Mouse (Mus musculus): Measurements from ENCODE around the gene Cdhr3. TPM values are rescaled to one million over a fixed set of nuclear protein-coding genes. Genes with fewer than 3 reads are reported as not detected.

Cdhr3 gene
- polyA plus RNA-seq, 1 experiment from 2014 or later: 0.18 TPM

DNA sequence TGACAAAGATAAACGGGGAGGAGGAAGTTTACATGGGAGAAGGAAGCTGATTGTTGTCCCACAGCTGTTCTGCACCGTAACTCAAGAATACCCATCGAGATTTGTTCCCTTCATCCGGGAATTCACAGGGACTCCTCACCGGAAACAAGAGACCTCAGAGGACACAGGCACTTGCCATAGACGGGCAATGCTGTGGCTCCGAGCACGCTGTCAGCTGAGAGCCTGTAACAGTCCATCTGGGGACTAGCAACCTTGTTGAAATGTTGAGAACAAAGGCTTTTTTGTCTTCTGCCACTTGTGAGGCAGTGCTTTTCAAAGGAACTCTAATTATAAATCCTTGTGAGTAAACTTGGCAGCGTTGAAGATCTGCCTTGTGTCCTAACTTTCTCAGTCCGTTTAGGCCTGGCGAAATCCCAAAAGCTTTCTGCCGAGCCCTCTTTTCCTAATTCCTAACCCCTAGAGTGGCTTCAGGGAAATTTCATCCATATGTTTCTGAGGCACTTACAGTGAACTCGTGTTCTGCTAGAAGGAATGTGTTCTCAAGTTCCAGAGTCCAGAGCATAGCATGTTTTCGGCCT is 18.3 kb upstream of the Cdhr3 start:
- Histone ChIP-seq H3K4me2 (peak overlapping the region; percentile 32; the same call in 1 of the 2 replicates), H3K27me3 (replicated peaks) (no peaks in the 10 kb centered on the region), H3K9me3 (replicated peaks) (no peaks in the 10 kb centered on the region), H3K36me3 (no peaks in the 10 kb centered on the region), H3K9ac (no peak overlapping the region; the same call in 1 of the 2 replicates), H3K4me3 (no peak overlapping the region), H3K4me1 (replicated peaks) (peaks cover 12% of the 10 kb centered on the region), H3K27ac (ENCODE audit: poor library complexity, severe bottlenecking) (0 out of 2 replicates have a peak overlapping the region, but pooled peaks have one; percentile 23)
- no peak for ATAC-seq (ENCODE audit: insufficient number of reproducible peaks, low FRiP score)
- WGBS: 29% methylated on average over 14 of the region's 14 CpGs

DNA sequence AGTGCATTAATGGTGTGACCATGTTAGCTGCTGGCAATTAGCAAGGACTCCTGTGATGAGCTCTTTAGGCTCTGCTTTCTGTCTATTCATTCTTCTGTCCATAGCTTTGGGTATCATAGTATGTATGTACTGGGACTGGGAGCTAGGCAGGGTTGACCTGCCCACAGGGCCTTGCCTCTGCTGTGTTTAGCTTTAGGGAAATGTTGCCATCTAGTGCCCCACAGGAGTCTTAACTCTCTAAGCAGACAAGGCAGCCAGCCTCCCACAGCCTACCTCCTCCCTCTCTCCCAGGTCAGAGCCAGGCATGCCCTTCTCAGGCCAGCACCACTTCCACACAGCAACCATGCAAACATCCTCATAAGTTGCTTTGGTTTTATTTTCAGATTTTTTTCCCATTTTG is 16.9 kb upstream of the Cdhr3 start:
- H3K27me3 ChIP-seq (replicated peaks): no peaks in the 10 kb centered on the region; the same call in 1 of the 2 replicates
- no peaks in the 10 kb centered on the region for H3K36me3 ChIP-seq
- no peak overlapping the region for H3K27ac ChIP-seq (ENCODE audit: poor library complexity, severe bottlenecking)
- no peak overlapping the region for H3K4me3 ChIP-seq
- H3K9me3 ChIP-seq (replicated peaks): no peaks in the 10 kb centered on the region
- no peak overlapping the region for H3K4me2 ChIP-seq
- no peak for ATAC-seq (ENCODE audit: insufficient number of reproducible peaks, low FRiP score)
- no peak overlapping the region for H3K9ac ChIP-seq
- H3K4me1 ChIP-seq (replicated peaks): peaks cover 16% of the 10 kb centered on the region

GRCm38 (mm10) chr12:33106438-33107167 is 13.9 kb upstream of the Cdhr3 start:
- no peak overlapping the region for H3K4me2 ChIP-seq
- no peak overlapping the region for H3K9ac ChIP-seq
- no peak overlapping the region for H3K4me3 ChIP-seq
- ATAC-seq (ENCODE audit: insufficient number of reproducible peaks, low FRiP score): no peak
- H3K27ac ChIP-seq (ENCODE audit: poor library complexity, severe bottlenecking): no peak overlapping the region
- no peaks in the 10 kb centered on the region for H3K36me3 ChIP-seq
- WGBS: 82% methylated on average over 10 of the region's 10 CpGs
- no peaks in the 10 kb centered on the region for H3K9me3 ChIP-seq (replicated peaks)
- H3K4me1 ChIP-seq (replicated peaks): peaks cover 11% of the 10 kb centered on the region
- no peaks in the 10 kb centered on the region; the same call in 1 of the 2 replicates for H3K27me3 ChIP-seq (replicated peaks)

- H3K4me2 ChIP-seq: no peak overlapping the region
- H3K9ac ChIP-seq: no peak overlapping the region
- no peaks in the 10 kb centered on the region; the same call in 1 of the 2 replicates for H3K27me3 ChIP-seq (replicated peaks)
- H3K27ac ChIP-seq (ENCODE audit: poor library complexity, severe bottlenecking): peak overlapping the region; percentile 2; the same call in 1 of the 2 replicates
- no peaks in the 10 kb centered on the region for H3K36me3 ChIP-seq
- 35% methylated on average over 4 of the region's 4 CpGs for WGBS
- H3K4me3 ChIP-seq: no peak overlapping the region
- peaks cover 4% of the 10 kb centered on the region; the same call in 1 of the 2 replicates for H3K4me1 ChIP-seq (replicated peaks)
- no peaks in the 10 kb centered on the region for H3K9me3 ChIP-seq (replicated peaks)
- ATAC-seq (ENCODE audit: insufficient number of reproducible peaks, low FRiP score): no peak
These were observed 13.0 kb upstream of the Cdhr3 start for GRCm38 (mm10) chr12:33105724-33106123.

DNA sequence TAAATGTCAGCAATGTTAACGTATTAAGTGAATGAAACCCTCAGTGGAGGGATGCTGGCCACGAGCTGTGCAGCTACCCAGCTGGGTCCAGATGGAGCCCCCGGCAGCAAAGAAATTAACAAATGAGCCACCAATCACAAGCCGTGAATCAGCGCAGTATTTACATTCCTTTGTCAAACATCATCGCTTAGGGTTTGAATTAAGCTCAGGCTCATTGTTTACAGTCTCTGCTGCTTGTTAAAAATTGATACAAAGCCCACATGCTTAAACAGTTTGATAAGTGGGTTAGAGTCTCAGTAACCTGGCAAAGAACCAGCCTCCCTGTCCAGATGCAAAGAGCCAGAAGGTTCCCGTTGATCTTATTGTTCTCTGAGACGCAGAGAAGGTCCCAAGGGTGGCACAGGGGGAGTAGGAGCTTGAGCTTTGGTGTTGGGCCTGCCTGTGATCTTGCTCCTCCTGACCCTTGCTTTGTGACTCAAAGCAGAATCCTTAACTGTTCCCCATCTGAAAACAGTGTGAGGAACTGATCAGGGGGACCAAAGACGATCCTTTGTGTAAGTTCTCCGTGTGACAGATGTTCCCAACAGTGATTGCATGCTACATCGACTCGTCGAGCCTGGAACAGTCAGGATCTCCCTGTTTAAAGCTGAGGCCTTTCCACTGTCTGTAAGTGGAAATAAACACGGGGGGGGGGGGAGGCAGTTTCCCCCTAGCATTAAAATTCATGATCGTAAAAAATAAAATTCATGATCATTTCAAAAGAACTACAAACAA is 9.9 kb upstream of the Cdhr3 start:
- Histone ChIP-seq H3K9me3 (replicated peaks) (no peaks in the 10 kb centered on the region), H3K4me1 (replicated peaks) (peaks cover 4% of the 10 kb centered on the region; the same call in 1 of the 2 replicates), H3K4me3 (no peak overlapping the region), H3K27ac (ENCODE audit: poor library complexity, severe bottlenecking) (no peak overlapping the region), H3K27me3 (replicated peaks) (no peaks in the 10 kb centered on the region; the same call in 1 of the 2 replicates), H3K36me3 (no peaks in the 10 kb centered on the region), H3K9ac (no peak overlapping the region), H3K4me2 (no peak overlapping the region)
- no peak for ATAC-seq (ENCODE audit: insufficient number of reproducible peaks, low FRiP score)
- WGBS: 69% methylated on average over 15 of the region's 15 CpGs

DNA sequence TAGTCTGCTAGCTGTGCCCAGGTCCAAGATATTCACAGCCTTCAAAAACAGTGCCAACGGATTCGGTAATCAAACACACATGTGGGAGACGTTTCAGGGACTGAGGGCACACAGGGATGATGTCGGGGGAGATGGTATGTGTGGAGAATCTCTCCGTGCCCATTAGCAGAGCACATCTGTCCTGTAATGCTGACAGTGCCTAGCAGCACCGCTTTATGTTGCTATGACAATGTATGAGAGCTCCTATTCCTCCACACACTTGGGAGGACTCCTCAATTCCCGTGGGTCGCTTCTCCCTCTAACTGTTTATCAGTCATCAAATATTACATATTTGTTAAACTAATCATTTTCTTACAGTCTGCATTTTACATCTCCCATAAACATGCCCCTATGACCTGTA is 9.0 kb upstream of the Cdhr3 start:
- ATAC-seq (ENCODE audit: insufficient number of reproducible peaks, low FRiP score): no peak
- H3K4me3 ChIP-seq: no peak overlapping the region
- H3K4me2 ChIP-seq: no peak overlapping the region
- WGBS: 77% methylated on average over 8 of the region's 8 CpGs
- H3K9me3 ChIP-seq (replicated peaks): no peaks in the 10 kb centered on the region
- no peaks in the 10 kb centered on the region for H3K36me3 ChIP-seq
- no peak overlapping the region for H3K27ac ChIP-seq (ENCODE audit: poor library complexity, severe bottlenecking)
- H3K4me1 ChIP-seq (replicated peaks): peaks cover 4% of the 10 kb centered on the region; the same call in 1 of the 2 replicates
- no peaks in the 10 kb centered on the region; the same call in 1 of the 2 replicates for H3K27me3 ChIP-seq (replicated peaks)
- H3K9ac ChIP-seq: no peak overlapping the region

DNA sequence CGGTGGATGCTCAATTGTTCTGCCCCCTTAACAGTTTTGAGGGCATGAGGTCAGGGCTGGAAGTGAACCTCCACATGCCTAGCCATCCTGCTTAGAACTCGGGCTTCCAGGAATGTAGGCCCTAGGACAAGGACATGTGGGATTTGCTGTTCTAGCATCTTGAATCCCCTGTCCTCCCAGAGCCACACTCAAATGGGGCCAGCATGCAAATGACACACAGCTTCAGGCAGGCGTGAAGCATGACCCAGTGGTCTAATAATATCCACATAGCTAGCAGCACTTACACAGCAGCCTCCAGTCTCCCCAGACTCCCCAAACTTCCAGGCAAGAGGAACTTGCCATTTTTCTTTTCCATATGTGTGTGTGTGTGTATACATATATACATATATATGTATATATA is 3.3 kb upstream of the Cdhr3 start:
- 46% methylated on average over 3 of the region's 3 CpGs for WGBS
- Histone ChIP-seq H3K36me3 (no peaks in the 10 kb centered on the region), H3K4me3 (no peak overlapping the region), H3K27ac (ENCODE audit: poor library complexity, severe bottlenecking) (no peak overlapping the region), H3K27me3 (replicated peaks) (no peaks in the 10 kb centered on the region), H3K4me1 (replicated peaks) (0 out of 2 replicates have a peak, but pooled peaks cover 5% of the 10 kb centered on the region), H3K9me3 (replicated peaks) (no peaks in the 10 kb centered on the region), H3K4me2 (no peak overlapping the region), H3K9ac (no peak overlapping the region)
- no peak for ATAC-seq (ENCODE audit: insufficient number of reproducible peaks, low FRiP score)

DNA sequence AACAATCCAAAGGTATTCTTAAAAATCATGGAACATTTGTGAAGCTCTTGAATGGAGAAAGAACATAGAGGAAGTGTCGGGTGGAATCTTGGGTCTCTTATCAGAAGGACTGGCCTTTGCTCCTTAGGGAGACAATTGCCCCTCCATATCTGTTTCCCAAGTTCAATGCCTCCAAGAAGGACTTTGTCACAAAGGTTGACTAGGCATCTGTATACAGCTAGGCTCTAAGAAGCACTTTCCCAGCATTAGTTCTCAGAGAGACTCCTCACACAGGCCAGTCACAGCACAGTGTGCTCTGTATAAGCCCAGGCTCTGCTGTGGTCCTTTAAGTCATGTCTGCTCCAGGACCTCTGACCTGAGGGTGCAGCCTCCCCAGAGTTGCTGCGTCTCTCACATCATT is 479 bp downstream of the Cdhr3 start:
- no peak for ATAC-seq (ENCODE audit: insufficient number of reproducible peaks, low FRiP score)
- Histone ChIP-seq H3K4me3 (no peak overlapping the region), H3K9me3 (replicated peaks) (no peaks in the 10 kb centered on the region), H3K27me3 (replicated peaks) (no peaks in the 10 kb centered on the region; the same call in 1 of the 2 replicates), H3K27ac (ENCODE audit: poor library complexity, severe bottlenecking) (no peak overlapping the region), H3K36me3 (no peaks in the 10 kb centered on the region), H3K9ac (no peak overlapping the region), H3K4me2 (no peak overlapping the region), H3K4me1 (replicated peaks) (0 out of 2 replicates have a peak, but pooled peaks cover 5% of the 10 kb centered on the region)
- 61% methylated on average over 2 of the region's 2 CpGs for WGBS

- no peaks in the 10 kb centered on the region for H3K36me3 ChIP-seq
- peaks cover 12% of the 10 kb centered on the region for H3K4me1 ChIP-seq (replicated peaks)
- H3K27ac ChIP-seq (ENCODE audit: poor library complexity, severe bottlenecking): no peak overlapping the region
- WGBS: 64% methylated on average over 5 of the region's 5 CpGs
- H3K4me3 ChIP-seq: no peak overlapping the region
- peaks cover 11% of the 10 kb centered on the region for H3K27me3 ChIP-seq (replicated peaks)
- H3K4me2 ChIP-seq: no peak overlapping the region
- H3K9me3 ChIP-seq (replicated peaks): no peaks in the 10 kb centered on the region
- no peak for ATAC-seq (ENCODE audit: insufficient number of reproducible peaks, low FRiP score)
- no peak overlapping the region for H3K9ac ChIP-seq
These were observed 6.5 kb downstream of the Cdhr3 start for GRCm38 (mm10) chr12:33086151-33086550.

GRCm38 (mm10) chr12:33084683-33085082 is 8.0 kb downstream of the Cdhr3 start:
- Histone ChIP-seq H3K9me3 (replicated peaks) (no peaks in the 10 kb centered on the region), H3K9ac (no peak overlapping the region), H3K27me3 (replicated peaks) (peaks cover 18% of the 10 kb centered on the region), H3K36me3 (no peaks in the 10 kb centered on the region), H3K4me3 (no peak overlapping the region), H3K4me2 (no peak overlapping the region), H3K4me1 (replicated peaks) (peaks cover 12% of the 10 kb centered on the region), H3K27ac (ENCODE audit: poor library complexity, severe bottlenecking) (no peak overlapping the region)
- no peak for ATAC-seq (ENCODE audit: insufficient number of reproducible peaks, low FRiP score)
- 32% methylated on average over 2 of the region's 2 CpGs for WGBS

DNA sequence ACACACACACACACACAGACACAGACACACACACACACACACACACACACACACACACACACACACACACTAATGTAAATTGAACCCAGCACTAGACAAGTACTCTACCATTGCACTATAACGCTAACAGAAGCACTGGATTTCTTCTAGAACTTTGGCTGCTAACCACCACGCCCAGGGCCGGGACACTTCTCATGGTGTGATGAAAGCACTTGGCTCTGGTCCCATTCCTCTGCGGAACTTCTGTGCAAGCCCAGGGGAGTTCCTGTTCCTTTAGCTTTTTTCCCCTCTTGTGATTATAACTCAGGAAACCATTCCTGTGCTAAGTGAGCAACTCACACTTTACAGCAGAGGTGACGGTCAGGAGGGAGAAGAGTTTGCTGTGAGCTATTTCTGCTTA is 9.3 kb downstream of the Cdhr3 start:
- H3K27me3 ChIP-seq (replicated peaks): peaks cover 22% of the 10 kb centered on the region
- no peak overlapping the region for H3K4me3 ChIP-seq
- H3K27ac ChIP-seq (ENCODE audit: poor library complexity, severe bottlenecking): no peak overlapping the region
- WGBS: 18% methylated on average over 5 of the region's 5 CpGs
- H3K9me3 ChIP-seq (replicated peaks): no peaks in the 10 kb centered on the region
- ATAC-seq (ENCODE audit: insufficient number of reproducible peaks, low FRiP score): no peak
- H3K36me3 ChIP-seq: no peaks in the 10 kb centered on the region
- no peak overlapping the region for H3K9ac ChIP-seq
- H3K4me2 ChIP-seq: no peak overlapping the region
- H3K4me1 ChIP-seq (replicated peaks): peaks cover 12% of the 10 kb centered on the region
